Comparison of ENCODE assay signal across 30 mouse cellular contexts in genomic region chr1:179686348-179686747, GRCm38 (mm10). TPM values are rescaled to one million over a fixed set of nuclear protein-coding genes. Genes with fewer than 3 reads are reported as not detected.
"Had no signal": no experiment of that assay in that cellular context is flagged by ENCODE, and none has a peak within 500 bp of the region (broad histone marks: within the 10 kb centered on the region; RNA-seq: fewer than 3 reads in every experiment).

No protein-coding gene starts in this region.

- H3K9ac ChIP-seq: heart, embryonic 12.5 days; hindbrain, embryonic 12.5 days; hindbrain, embryonic 14.5 days; kidney, embryonic 15.5 days; limb, embryonic 13.5 days; limb, embryonic 15.5 days; liver, embryonic 12.5 days; liver, embryonic 14.5 days had no signal

- H3K27me3 ChIP-seq: heart, embryonic 12.5 days; hindbrain, embryonic 12.5 days; kidney, embryonic 15.5 days; limb, embryonic 13.5 days; limb, embryonic 15.5 days; liver, embryonic 12.5 days had no signal

- H3K4me1 ChIP-seq: hindbrain, embryonic 10.5 days; hindbrain, embryonic 12.5 days; kidney, embryonic 15.5 days; limb, embryonic 13.5 days; limb, embryonic 15.5 days had no signal

- H3K4me3 ChIP-seq: gastrocnemius, adult 2 months; heart, embryonic 10.5 days; heart, embryonic 12.5 days; hindbrain, embryonic 10.5 days; hindbrain, embryonic 12.5 days; kidney, embryonic 15.5 days; limb, embryonic 13.5 days; limb, embryonic 15.5 days; liver, embryonic 12.5 days had no signal

- ATAC-seq: hindbrain, embryonic 16.5 days; inflammation-experienced regulatory T-cells, adult 6 months; liver, embryonic 12.5 days had no signal

- DNase-seq: gastrocnemius, adult 2 months; gastrocnemius, postnatal 10 days; gastrocnemius, postnatal 25 days; heart, adult 18-20 months; heart, postnatal 14 days; heart, postnatal 4 days; kidney, adult 11 months; kidney, adult 2 months; kidney, adult 9 months; kidney, postnatal 14 days; kidney, postnatal 36 days; layer of hippocampus, adult 9-11 months; layer of hippocampus, postnatal 36 days; left cerebral cortex, postnatal 4 days had no signal

- H3K9me3 ChIP-seq: heart, embryonic 10.5 days; heart, embryonic 12.5 days; hindbrain, embryonic 10.5 days; hindbrain, embryonic 12.5 days; kidney, embryonic 15.5 days; limb, embryonic 13.5 days; limb, embryonic 15.5 days; liver, embryonic 12.5 days had no signal

- H3K4me2 ChIP-seq: heart, embryonic 12.5 days; hindbrain, embryonic 12.5 days; hindbrain, embryonic 14.5 days; kidney, embryonic 15.5 days; limb, embryonic 13.5 days; limb, embryonic 15.5 days; liver, embryonic 12.5 days had no signal

- H3K27ac ChIP-seq: gastrocnemius, adult 2 months; heart, embryonic 10.5 days; hindbrain, embryonic 10.5 days; hindbrain, embryonic 12.5 days; hindbrain, embryonic 14.5 days; kidney, embryonic 15.5 days; kidney, postnatal 0 days; limb, embryonic 13.5 days; limb, embryonic 15.5 days; liver, embryonic 12.5 days; liver, embryonic 14.5 days had no signal

RNA-seq across cellular contexts. Expression of gene Kif28, which starts 58.7 kb away (rescaled TPM):
- total RNA-seq: granulocyte monocyte progenitor cell, adult 5-6 weeks; liver, adult 2 months had no signal
- polyA plus RNA-seq: heart, embryonic 12.5 days; hindbrain, embryonic 10.5 days; hindbrain, embryonic 12.5 days; hindbrain, embryonic 14.5 days; inflammation-experienced regulatory T-cells, adult 6 months; kidney, adult 2 months; kidney, embryonic 15.5 days; kidney, postnatal 0 days; large intestine, adult 2 months; limb, embryonic 13.5 days; liver, adult 2 months; liver, embryonic 12.5 days had no signal
